Mouse (Mus musculus): ENCODE results near the gene Notch1. TPM values are rescaled to one million over a fixed set of nuclear protein-coding genes. Genes with fewer than 3 reads are reported as not detected.

Gene Notch1
- 11.3 and 12.2 TPM in 2 replicates for polyA plus RNA-seq (2015; fragmentation: Nextera tagmentation; extraction: Ambion mirVana)

DNA sequence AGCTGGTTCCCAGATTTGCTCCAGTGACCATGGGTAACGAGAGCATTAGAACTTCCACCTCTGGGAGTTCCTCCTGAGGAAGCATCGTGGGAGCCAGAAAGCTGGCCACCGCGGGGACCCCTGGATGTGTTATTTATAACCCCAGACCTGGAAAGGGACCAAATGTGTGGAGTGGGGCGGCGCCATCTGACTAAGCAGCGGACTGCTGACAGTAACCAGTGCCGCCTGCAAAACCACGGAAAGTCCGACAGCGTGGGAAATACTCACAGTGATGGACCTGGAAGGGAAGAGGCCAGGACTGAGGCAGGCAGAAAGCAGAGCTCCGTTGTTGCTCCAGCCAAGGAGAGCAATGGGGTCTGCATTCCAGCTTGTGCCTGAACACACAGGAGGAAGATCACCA, at the start of gene Notch1:
TSS of gene Notch1 (minus strand) at position 389 of the 400 bp plus-strand sequence.
- peaks cover 33% of the 10 kb centered on the region for H3K4me1 ChIP-seq (replicated peaks)
- no peaks in the 10 kb centered on the region for H3K27me3 ChIP-seq (replicated peaks)
- peak; percentile 65 for ATAC-seq
- peak within 1 kb of the TSS; percentile 66 for H3K27ac ChIP-seq
- H3K4me2 ChIP-seq (replicated peaks): peak within 1 kb of the TSS; percentile 28; the same call in 1 of the 2 replicates
- 32% methylated on average over 12 of the region's 12 CpGs for WGBS
- no peak within 1 kb of the TSS for H3K4me3 ChIP-seq (replicated peaks)
- no peak within 1 kb of the TSS for H3K9ac ChIP-seq
- no peaks in the 10 kb centered on the region for H3K36me3 ChIP-seq
- H3K9me3 ChIP-seq: no peaks in the 10 kb centered on the region

- 20% methylated on average over 4 of the region's 4 CpGs for WGBS
- Histone ChIP-seq H3K27ac (no peak overlapping the region), H3K4me3 (replicated peaks) (no peak overlapping the region), H3K27me3 (replicated peaks) (0 out of 2 replicates have a peak, but pooled peaks cover 9% of the 10 kb centered on the region), H3K4me2 (replicated peaks) (no peak overlapping the region), H3K9ac (no peak overlapping the region), H3K4me1 (replicated peaks) (0 out of 2 replicates have a peak, but pooled peaks cover 5% of the 10 kb centered on the region), H3K9me3 (no peaks in the 10 kb centered on the region), H3K36me3 (no peaks in the 10 kb centered on the region)
- ATAC-seq: no peak; the same call in 1 of the 2 replicates
These were observed 49.8 kb upstream of the Notch1 start for GRCm38 (mm10) chr2:26566221-26566620.

GRCm38 (mm10) chr2:26561351-26562016, 45.0 kb upstream of the Notch1 start:
- H3K9ac ChIP-seq: no peak overlapping the region
- ATAC-seq: peak; percentile 81

GRCm38 (mm10) chr2:26560506-26560905, 44.0 kb upstream of the Notch1 start:
- H3K9ac ChIP-seq: no peak overlapping the region
- 76% methylated on average over 5 of the region's 5 CpGs for WGBS
- no peak overlapping the region for H3K4me2 ChIP-seq (replicated peaks)
- no peak overlapping the region for H3K27ac ChIP-seq
- H3K9me3 ChIP-seq: no peaks in the 10 kb centered on the region
- 0 out of 2 replicates have a peak, but pooled peaks cover 3% of the 10 kb centered on the region for H3K4me1 ChIP-seq (replicated peaks)
- H3K36me3 ChIP-seq: no peaks in the 10 kb centered on the region
- ATAC-seq: no peak
- no peak overlapping the region for H3K4me3 ChIP-seq (replicated peaks)
- peaks cover 19% of the 10 kb centered on the region for H3K27me3 ChIP-seq (replicated peaks)

More at GRCm38 (mm10) chr2:26561351-26562016, 45.0 kb upstream of the Notch1 start:
- Histone ChIP-seq H3K4me2 (replicated peaks) (no peak overlapping the region), H3K27ac (no peak overlapping the region), H3K36me3 (no peaks in the 10 kb centered on the region), H3K9me3 (no peaks in the 10 kb centered on the region), H3K4me1 (replicated peaks) (0 out of 2 replicates have a peak, but pooled peaks cover 3% of the 10 kb centered on the region), H3K27me3 (replicated peaks) (peaks cover 19% of the 10 kb centered on the region), H3K4me3 (replicated peaks) (no peak overlapping the region)
- 35% methylated on average over 6 of the region's 6 CpGs for WGBS

DNA sequence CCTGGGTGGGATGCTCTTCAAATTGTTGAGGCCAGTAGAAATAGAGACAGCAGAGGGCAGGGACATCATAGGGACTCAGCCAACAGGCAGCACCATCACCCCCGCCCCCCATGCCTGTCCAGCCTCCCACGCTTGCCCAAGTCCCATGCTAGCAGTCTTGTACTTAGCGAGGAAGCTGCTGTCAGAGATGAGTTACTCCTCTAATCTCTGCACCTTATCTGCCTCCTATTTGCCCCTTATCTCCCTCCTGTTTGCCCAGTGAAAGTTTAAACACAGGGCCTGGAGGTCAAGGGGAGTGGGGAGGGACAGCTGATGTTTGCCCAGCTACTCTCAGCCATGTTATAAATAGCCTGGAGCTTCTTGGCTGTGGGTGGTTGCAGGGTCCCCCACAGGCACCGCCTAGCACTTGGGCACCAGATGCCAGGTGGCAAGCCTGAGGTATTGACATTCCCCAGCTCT, 40.1 kb upstream of the Notch1 start:
- WGBS: 19% methylated on average over 4 of the region's 4 CpGs
- no peaks in the 10 kb centered on the region for H3K9me3 ChIP-seq
- H3K4me3 ChIP-seq (replicated peaks): no peak overlapping the region
- peaks cover 39% of the 10 kb centered on the region for H3K27me3 ChIP-seq (replicated peaks)
- no peaks in the 10 kb centered on the region for H3K36me3 ChIP-seq
- ATAC-seq: peak; percentile 52
- 0 out of 2 replicates have a peak, but pooled peaks cover 3% of the 10 kb centered on the region for H3K4me1 ChIP-seq (replicated peaks)
- H3K27ac ChIP-seq: no peak overlapping the region
- H3K9ac ChIP-seq: no peak overlapping the region
- H3K4me2 ChIP-seq (replicated peaks): no peak overlapping the region

DNA sequence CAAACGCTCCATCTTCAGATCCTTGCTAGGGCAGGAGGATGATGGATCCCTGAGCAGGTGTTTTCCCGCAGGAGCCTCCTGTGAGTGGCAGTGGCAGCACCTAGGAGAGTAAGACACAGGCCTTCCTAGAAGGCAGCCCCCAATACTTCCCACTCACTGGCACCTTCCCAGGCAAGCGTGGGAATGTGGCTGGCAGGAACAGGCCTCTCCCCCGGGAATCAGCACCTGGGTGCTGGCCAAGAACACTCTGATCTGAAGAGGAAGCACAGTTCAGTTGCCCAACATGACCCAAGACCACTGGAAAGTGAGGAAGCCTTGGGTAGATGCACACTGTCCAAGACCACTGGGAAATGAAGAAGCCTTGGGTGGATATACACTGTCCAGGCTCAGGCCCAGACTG, 38.6 kb upstream of the Notch1 start:
- H3K36me3 ChIP-seq: no peaks in the 10 kb centered on the region
- no peak overlapping the region for H3K4me2 ChIP-seq (replicated peaks)
- 71% methylated on average over 4 of the region's 4 CpGs for WGBS
- no peak for ATAC-seq
- peaks cover 38% of the 10 kb centered on the region for H3K27me3 ChIP-seq (replicated peaks)
- peaks cover 13% of the 10 kb centered on the region for H3K4me1 ChIP-seq (replicated peaks)
- H3K9ac ChIP-seq: no peak overlapping the region
- H3K9me3 ChIP-seq: no peaks in the 10 kb centered on the region
- H3K4me3 ChIP-seq (replicated peaks): no peak overlapping the region
- H3K27ac ChIP-seq: no peak overlapping the region

GRCm38 (mm10) chr2:26553904-26554303, 37.4 kb upstream of the Notch1 start:
- Histone ChIP-seq H3K4me3 (replicated peaks) (no peak overlapping the region), H3K36me3 (no peaks in the 10 kb centered on the region), H3K9ac (no peak overlapping the region), H3K4me1 (replicated peaks) (peaks cover 18% of the 10 kb centered on the region), H3K9me3 (no peaks in the 10 kb centered on the region), H3K27me3 (replicated peaks) (peaks cover 39% of the 10 kb centered on the region), H3K27ac (no peak overlapping the region), H3K4me2 (replicated peaks) (no peak overlapping the region)
- ATAC-seq: no peak
- WGBS: 77% methylated on average over 9 of the region's 9 CpGs

GRCm38 (mm10) chr2:26552066-26552465, 35.6 kb upstream of the Notch1 start:
- Histone ChIP-seq H3K4me2 (replicated peaks) (no peak overlapping the region), H3K27me3 (replicated peaks) (peaks cover 44% of the 10 kb centered on the region), H3K4me1 (replicated peaks) (peaks cover 21% of the 10 kb centered on the region), H3K9me3 (no peaks in the 10 kb centered on the region), H3K27ac (no peak overlapping the region), H3K36me3 (no peaks in the 10 kb centered on the region), H3K4me3 (replicated peaks) (no peak overlapping the region), H3K9ac (no peak overlapping the region)
- no peak for ATAC-seq
- WGBS: 86% methylated on average over 2 of the region's 2 CpGs

GRCm38 (mm10) chr2:26551446-26551845, 35.0 kb upstream of the Notch1 start:
- no peak overlapping the region for H3K4me2 ChIP-seq (replicated peaks)
- peaks cover 44% of the 10 kb centered on the region for H3K27me3 ChIP-seq (replicated peaks)
- H3K27ac ChIP-seq: no peak overlapping the region
- H3K4me1 ChIP-seq (replicated peaks): peaks cover 17% of the 10 kb centered on the region
- no peak overlapping the region for H3K9ac ChIP-seq
- WGBS: 77% methylated on average over 8 of the region's 8 CpGs
- H3K9me3 ChIP-seq: no peaks in the 10 kb centered on the region
- no peaks in the 10 kb centered on the region for H3K36me3 ChIP-seq
- no peak for ATAC-seq
- H3K4me3 ChIP-seq (replicated peaks): no peak overlapping the region

DNA sequence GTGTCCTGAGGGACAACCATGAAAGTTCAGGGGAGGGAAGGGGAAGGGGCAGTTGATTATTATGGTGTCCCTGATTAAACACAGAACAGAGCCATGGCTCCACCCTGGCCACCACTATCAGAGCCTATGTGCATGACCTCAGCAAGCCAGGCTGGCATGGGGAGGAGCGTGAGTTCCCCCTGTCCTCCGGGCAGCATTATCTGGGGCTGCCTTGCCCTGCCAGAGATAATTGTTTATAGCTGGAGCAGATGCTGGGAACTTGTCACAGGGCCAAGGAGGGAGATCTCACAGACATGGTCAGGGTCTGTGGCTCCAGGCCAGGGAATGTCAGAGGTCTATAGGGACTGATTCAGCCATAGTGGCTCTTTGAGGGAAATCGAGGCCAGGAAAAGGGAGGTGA, 34.3 kb upstream of the Notch1 start:
- Histone ChIP-seq H3K4me1 (replicated peaks) (peaks cover 17% of the 10 kb centered on the region), H3K9me3 (no peaks in the 10 kb centered on the region), H3K27me3 (replicated peaks) (peaks cover 44% of the 10 kb centered on the region), H3K9ac (no peak overlapping the region), H3K4me3 (replicated peaks) (no peak overlapping the region), H3K4me2 (replicated peaks) (no peak overlapping the region), H3K27ac (no peak overlapping the region), H3K36me3 (no peaks in the 10 kb centered on the region)
- ATAC-seq: no peak
- whole genome bisulfite sequencing: 53% methylated on average over 3 of the region's 3 CpGs

DNA sequence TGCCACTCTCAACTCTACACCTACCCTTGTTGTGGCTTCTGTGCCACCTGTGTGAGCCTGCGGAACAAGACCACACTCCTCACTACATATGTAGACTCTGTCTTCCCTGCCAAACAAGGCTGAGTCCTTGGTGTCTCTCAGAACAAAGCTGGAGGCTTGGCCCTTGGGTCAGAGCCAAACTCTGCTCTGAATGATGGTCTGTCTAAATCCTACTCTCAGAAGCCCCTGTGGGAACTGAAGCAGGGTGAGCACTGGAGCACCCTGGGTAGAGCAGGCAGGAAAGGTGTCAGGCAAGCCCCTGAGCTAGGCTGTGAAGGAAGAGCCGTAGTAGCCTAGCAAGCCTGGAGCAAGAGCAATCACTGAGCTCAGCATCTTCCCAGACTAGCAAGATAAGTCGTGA, 33.7 kb upstream of the Notch1 start:
- H3K4me3 ChIP-seq (replicated peaks): no peak overlapping the region
- peaks cover 44% of the 10 kb centered on the region for H3K27me3 ChIP-seq (replicated peaks)
- no peaks in the 10 kb centered on the region for H3K36me3 ChIP-seq
- ATAC-seq: no peak
- H3K4me1 ChIP-seq (replicated peaks): peaks cover 17% of the 10 kb centered on the region
- no peak overlapping the region for H3K9ac ChIP-seq
- no peaks in the 10 kb centered on the region for H3K9me3 ChIP-seq
- H3K4me2 ChIP-seq (replicated peaks): no peak overlapping the region
- no peak overlapping the region for H3K27ac ChIP-seq
- 53% methylated on average over 3 of the region's 3 CpGs for WGBS

- Histone ChIP-seq H3K9ac (no peak overlapping the region), H3K27me3 (replicated peaks) (peaks cover 40% of the 10 kb centered on the region), H3K4me1 (replicated peaks) (peaks cover 17% of the 10 kb centered on the region), H3K27ac (no peak overlapping the region), H3K9me3 (no peaks in the 10 kb centered on the region), H3K4me3 (replicated peaks) (no peak overlapping the region), H3K36me3 (no peaks in the 10 kb centered on the region), H3K4me2 (replicated peaks) (no peak overlapping the region)
- no peak for ATAC-seq
- WGBS: 61% methylated on average over 10 of the region's 10 CpGs
These were observed 33.3 kb upstream of the Notch1 start for GRCm38 (mm10) chr2:26549801-26550200.

DNA sequence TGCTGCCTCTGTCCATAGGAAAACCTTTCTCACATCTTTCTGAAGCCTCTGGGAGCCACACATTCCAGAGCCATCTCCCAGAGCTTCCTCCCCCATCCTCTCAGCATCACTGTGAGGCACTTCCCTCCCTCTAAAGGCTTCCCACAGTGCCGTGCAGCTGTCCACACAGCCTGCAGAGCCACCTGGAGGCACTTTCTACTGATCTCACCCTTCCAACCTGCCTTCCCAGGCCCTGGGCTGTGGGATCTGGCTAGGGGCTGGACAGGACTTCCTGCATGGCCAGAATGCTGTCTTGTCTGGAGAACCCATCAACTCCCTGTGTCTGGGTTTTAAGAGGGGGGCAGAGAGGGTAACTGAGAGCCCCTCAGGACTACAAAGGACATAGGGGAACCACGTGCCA, 31.0 kb upstream of the Notch1 start:
- no peak overlapping the region for H3K27ac ChIP-seq
- H3K9me3 ChIP-seq: no peaks in the 10 kb centered on the region
- H3K27me3 ChIP-seq (replicated peaks): peaks cover 21% of the 10 kb centered on the region
- WGBS: 27% methylated on average over 2 of the region's 2 CpGs
- H3K4me1 ChIP-seq (replicated peaks): peaks cover 20% of the 10 kb centered on the region
- peak; percentile 71; the same call in 1 of the 2 replicates for ATAC-seq
- no peak overlapping the region for H3K4me2 ChIP-seq (replicated peaks)
- no peaks in the 10 kb centered on the region for H3K36me3 ChIP-seq
- H3K4me3 ChIP-seq (replicated peaks): no peak overlapping the region
- no peak overlapping the region for H3K9ac ChIP-seq
